Mouse (Mus musculus) WW6 (cell line): ENCODE results near the gene Cers3.

Experiments
- DNase-seq: peaks from one replicate; pipeline ENCODE4 v3.0.0-alpha.2; 2013; ENCODE audit warnings: low read depth, low spot score

Gene Cers3

GRCm38 (mm10) chr7:66779944-66780942 is 36.9 kb downstream of the Cers3 start:
- DNase-seq, result no peak

- no peak for DNase-seq
Measured at GRCm38 (mm10) chr7:66786476-66786875, 43.2 kb downstream of the Cers3 start.

GRCm38 (mm10) chr7:66787816-66788215 is 44.5 kb downstream of the Cers3 start:
- DNase-seq, result no peak

- peak; percentile 56 for DNase-seq
Measured at GRCm38 (mm10) chr7:66789860-66790748, 46.8 kb downstream of the Cers3 start.

- no peak for DNase-seq
Measured at GRCm38 (mm10) chr7:66791022-66791421, 47.7 kb downstream of the Cers3 start.

- no peak for DNase-seq
Measured at GRCm38 (mm10) chr7:66796909-66797308, 53.6 kb downstream of the Cers3 start.

GRCm38 (mm10) chr7:66797345-66797744 is 54.0 kb downstream of the Cers3 start:
- no peak for DNase-seq

- DNase-seq, result no peak
Measured at GRCm38 (mm10) chr7:66798826-66799225, 55.5 kb downstream of the Cers3 start.

- DNase-seq, result no peak
Measured at GRCm38 (mm10) chr7:66800784-66801183, 57.5 kb downstream of the Cers3 start.

GRCm38 (mm10) chr7:66801785-66802184 is 58.5 kb downstream of the Cers3 start:
- DNase-seq, result no peak

- no peak for DNase-seq
Measured at GRCm38 (mm10) chr7:66803798-66804197, 60.5 kb downstream of the Cers3 start.

- no peak for DNase-seq
Measured at GRCm38 (mm10) chr7:66806801-66807200, 63.5 kb downstream of the Cers3 start.

GRCm38 (mm10) chr7:66810436-66810835 is 67.1 kb downstream of the Cers3 start:
- DNase-seq, result no peak

- DNase-seq, result no peak
Measured at GRCm38 (mm10) chr7:66811294-66811693, 68.0 kb downstream of the Cers3 start.

- DNase-seq, result no peak
Measured at GRCm38 (mm10) chr7:66812289-66812688, 69.0 kb downstream of the Cers3 start.

- no peak for DNase-seq
Measured at GRCm38 (mm10) chr7:66812737-66813136, 69.4 kb downstream of the Cers3 start.

GRCm38 (mm10) chr7:66813172-66813571 is 69.9 kb downstream of the Cers3 start:
- DNase-seq, result no peak

- no peak for DNase-seq
Measured at GRCm38 (mm10) chr7:66815526-66815925, 72.2 kb downstream of the Cers3 start.

- no peak for DNase-seq
Measured at GRCm38 (mm10) chr7:66820034-66820433, 76.7 kb downstream of the Cers3 start.

- no peak for DNase-seq
Measured at GRCm38 (mm10) chr7:66830803-66831202, 87.5 kb downstream of the Cers3 start.

GRCm38 (mm10) chr7:66831295-66831694 is 88.0 kb downstream of the Cers3 start:
- DNase-seq, result no peak

GRCm38 (mm10) chr7:66839463-66840007 is 96.2 kb downstream of the Cers3 start, which contains the start of gene Adamts17:
Gene Adamts17 (plus strand): TSS chr7:66839735.
- DNase-seq, result peak; percentile 80
